Mouse (Mus musculus): ENCODE measurements around the gene Ubald1. TPM values are rescaled to one million over a fixed set of nuclear protein-coding genes. Genes with fewer than 3 reads are reported as not detected.

Gene Ubald1
- polyA plus RNA-seq, 1 experiment from 2014 or later = 65.0 TPM

GRCm38 (mm10) chr16:4912907-4913782 is 33.0 kb upstream of the Ubald1 start:
- Histone ChIP-seq H3K27me3 (ENCODE audit: control insufficient read depth, insufficient read depth, low read length) (no peaks in the 10 kb centered on the region), H3K4me3 (ENCODE audit: low read depth, low read length) (no peak overlapping the region), H3K9me3 (ENCODE audit: control insufficient read depth, low read length) (no peaks in the 10 kb centered on the region), H3K9ac (replicated peaks; ENCODE audit: low read depth, low read length) (no peak overlapping the region), H3K4me2 (ENCODE audit: low read depth, low read length) (no peak overlapping the region), H3K4me1 (ENCODE audit: control insufficient read depth, insufficient read depth, low read length) (no peaks in the 10 kb centered on the region), H3K36me3 (ENCODE audit: control insufficient read depth, insufficient read depth, low read length) (peaks cover 56% of the 10 kb centered on the region), H3K27ac (ENCODE audit: low read depth, low read length) (0 out of 2 replicates have a peak overlapping the region, but pooled peaks have one; percentile 28)
- 76% methylated on average over 11 of the region's 11 CpGs for WGBS
- ATAC-seq (ENCODE audit: low read depth) = no peak; the same call in 1 of the 2 replicates

GRCm38 (mm10) chr16:4912074-4912648 is 32.0 kb upstream of the Ubald1 start:
- Histone ChIP-seq H3K4me2 (ENCODE audit: low read depth, low read length) (no peak overlapping the region), H3K36me3 (ENCODE audit: control insufficient read depth, insufficient read depth, low read length) (peaks cover 56% of the 10 kb centered on the region), H3K4me1 (ENCODE audit: control insufficient read depth, insufficient read depth, low read length) (no peaks in the 10 kb centered on the region), H3K27me3 (ENCODE audit: control insufficient read depth, insufficient read depth, low read length) (no peaks in the 10 kb centered on the region), H3K27ac (ENCODE audit: low read depth, low read length) (no peak overlapping the region), H3K9me3 (ENCODE audit: control insufficient read depth, low read length) (no peaks in the 10 kb centered on the region), H3K4me3 (ENCODE audit: low read depth, low read length) (no peak overlapping the region), H3K9ac (replicated peaks; ENCODE audit: low read depth, low read length) (no peak overlapping the region)
- ATAC-seq (ENCODE audit: low read depth) = no peak
- 73% methylated on average over 10 of the region's 10 CpGs for WGBS

- H3K4me2 ChIP-seq (ENCODE audit: low read depth, low read length) = no peak overlapping the region
- no peak overlapping the region for H3K27ac ChIP-seq (ENCODE audit: low read depth, low read length)
- peaks cover 43% of the 10 kb centered on the region for H3K36me3 ChIP-seq (ENCODE audit: control insufficient read depth, insufficient read depth, low read length)
- no peak overlapping the region for H3K9ac ChIP-seq (replicated peaks; ENCODE audit: low read depth, low read length)
- no peaks in the 10 kb centered on the region for H3K4me1 ChIP-seq (ENCODE audit: control insufficient read depth, insufficient read depth, low read length)
- ATAC-seq (ENCODE audit: low read depth) = no peak
- WGBS = 98% methylated on average over 8 of the region's 8 CpGs
- no peaks in the 10 kb centered on the region for H3K9me3 ChIP-seq (ENCODE audit: control insufficient read depth, low read length)
- no peaks in the 10 kb centered on the region for H3K27me3 ChIP-seq (ENCODE audit: control insufficient read depth, insufficient read depth, low read length)
- H3K4me3 ChIP-seq (ENCODE audit: low read depth, low read length) = no peak overlapping the region
These were observed 30.6 kb upstream of the Ubald1 start for GRCm38 (mm10) chr16:4910758-4911157.

- no peak for ATAC-seq (ENCODE audit: low read depth)
- WGBS = 98% methylated on average over 2 of the region's 2 CpGs
- Histone ChIP-seq H3K4me3 (ENCODE audit: low read depth, low read length) (no peak overlapping the region), H3K4me2 (ENCODE audit: low read depth, low read length) (no peak overlapping the region), H3K36me3 (ENCODE audit: control insufficient read depth, insufficient read depth, low read length) (peaks cover 36% of the 10 kb centered on the region), H3K9ac (replicated peaks; ENCODE audit: low read depth, low read length) (no peak overlapping the region), H3K4me1 (ENCODE audit: control insufficient read depth, insufficient read depth, low read length) (no peaks in the 10 kb centered on the region), H3K27me3 (ENCODE audit: control insufficient read depth, insufficient read depth, low read length) (no peaks in the 10 kb centered on the region), H3K27ac (ENCODE audit: low read depth, low read length) (no peak overlapping the region), H3K9me3 (ENCODE audit: control insufficient read depth, low read length) (no peaks in the 10 kb centered on the region)
These were observed 29.6 kb upstream of the Ubald1 start for GRCm38 (mm10) chr16:4909745-4910144.

- no peaks in the 10 kb centered on the region for H3K9me3 ChIP-seq (ENCODE audit: control insufficient read depth, low read length)
These were observed 27.9 kb upstream of the Ubald1 start for GRCm38 (mm10) chr16:4907972-4908371.

GRCm38 (mm10) chr16:4907386-4907785 is 27.3 kb upstream of the Ubald1 start:
- H3K9ac ChIP-seq (replicated peaks; ENCODE audit: low read depth, low read length) = no peak overlapping the region
- no peak overlapping the region for H3K27ac ChIP-seq (ENCODE audit: low read depth, low read length)
- no peak overlapping the region for H3K4me3 ChIP-seq (ENCODE audit: low read depth, low read length)
- H3K27me3 ChIP-seq (ENCODE audit: control insufficient read depth, insufficient read depth, low read length) = no peaks in the 10 kb centered on the region
- no peaks in the 10 kb centered on the region for H3K9me3 ChIP-seq (ENCODE audit: control insufficient read depth, low read length)
- no peak overlapping the region for H3K4me2 ChIP-seq (ENCODE audit: low read depth, low read length)
- ATAC-seq (ENCODE audit: low read depth) = no peak
- peaks cover 26% of the 10 kb centered on the region for H3K36me3 ChIP-seq (ENCODE audit: control insufficient read depth, insufficient read depth, low read length)
- WGBS = 79% methylated on average over 2 of the region's 2 CpGs
- no peaks in the 10 kb centered on the region for H3K4me1 ChIP-seq (ENCODE audit: control insufficient read depth, insufficient read depth, low read length)

More at GRCm38 (mm10) chr16:4907972-4908371, 27.9 kb upstream of the Ubald1 start:
- no peak overlapping the region for H3K4me2 ChIP-seq (ENCODE audit: low read depth, low read length)
- H3K4me1 ChIP-seq (ENCODE audit: control insufficient read depth, insufficient read depth, low read length) = no peaks in the 10 kb centered on the region
- 43% methylated on average over 5 of the region's 5 CpGs for WGBS
- H3K27ac ChIP-seq (ENCODE audit: low read depth, low read length) = no peak overlapping the region
- H3K36me3 ChIP-seq (ENCODE audit: control insufficient read depth, insufficient read depth, low read length) = peaks cover 31% of the 10 kb centered on the region
- ATAC-seq (ENCODE audit: low read depth) = no peak
- H3K9ac ChIP-seq (replicated peaks; ENCODE audit: low read depth, low read length) = no peak overlapping the region
- H3K4me3 ChIP-seq (ENCODE audit: low read depth, low read length) = no peak overlapping the region
- H3K27me3 ChIP-seq (ENCODE audit: control insufficient read depth, insufficient read depth, low read length) = no peaks in the 10 kb centered on the region

GRCm38 (mm10) chr16:4906559-4906958 is 26.4 kb upstream of the Ubald1 start:
- H3K27me3 ChIP-seq (ENCODE audit: control insufficient read depth, insufficient read depth, low read length) = no peaks in the 10 kb centered on the region
- no peak overlapping the region for H3K9ac ChIP-seq (replicated peaks; ENCODE audit: low read depth, low read length)
- no peaks in the 10 kb centered on the region for H3K4me1 ChIP-seq (ENCODE audit: control insufficient read depth, insufficient read depth, low read length)
- H3K4me2 ChIP-seq (ENCODE audit: low read depth, low read length) = no peak overlapping the region
- no peaks in the 10 kb centered on the region for H3K9me3 ChIP-seq (ENCODE audit: control insufficient read depth, low read length)
- no peak for ATAC-seq (ENCODE audit: low read depth)
- no peak overlapping the region for H3K27ac ChIP-seq (ENCODE audit: low read depth, low read length)
- H3K4me3 ChIP-seq (ENCODE audit: low read depth, low read length) = no peak overlapping the region
- peaks cover 19% of the 10 kb centered on the region for H3K36me3 ChIP-seq (ENCODE audit: control insufficient read depth, insufficient read depth, low read length)

GRCm38 (mm10) chr16:4905591-4905990 is 25.5 kb upstream of the Ubald1 start:
- Histone ChIP-seq H3K36me3 (ENCODE audit: control insufficient read depth, insufficient read depth, low read length) (peaks cover 10% of the 10 kb centered on the region), H3K4me3 (ENCODE audit: low read depth, low read length) (no peak overlapping the region), H3K4me1 (ENCODE audit: control insufficient read depth, insufficient read depth, low read length) (peaks cover 2% of the 10 kb centered on the region; the same call in 1 of the 2 replicates), H3K9ac (replicated peaks; ENCODE audit: low read depth, low read length) (no peak overlapping the region), H3K4me2 (ENCODE audit: low read depth, low read length) (no peak overlapping the region), H3K27ac (ENCODE audit: low read depth, low read length) (no peak overlapping the region), H3K27me3 (ENCODE audit: control insufficient read depth, insufficient read depth, low read length) (no peaks in the 10 kb centered on the region), H3K9me3 (ENCODE audit: control insufficient read depth, low read length) (no peaks in the 10 kb centered on the region)
- 71% methylated on average over 1 of the region's 1 CpGs for WGBS
- ATAC-seq (ENCODE audit: low read depth) = no peak

- Histone ChIP-seq H3K9ac (replicated peaks; ENCODE audit: low read depth, low read length) (no peak overlapping the region), H3K9me3 (ENCODE audit: control insufficient read depth, low read length) (no peaks in the 10 kb centered on the region), H3K27me3 (ENCODE audit: control insufficient read depth, insufficient read depth, low read length) (no peaks in the 10 kb centered on the region), H3K4me2 (ENCODE audit: low read depth, low read length) (no peak overlapping the region), H3K36me3 (ENCODE audit: control insufficient read depth, insufficient read depth, low read length) (peaks cover 8% of the 10 kb centered on the region; the same call in 1 of the 2 replicates), H3K27ac (ENCODE audit: low read depth, low read length) (no peak overlapping the region), H3K4me1 (ENCODE audit: control insufficient read depth, insufficient read depth, low read length) (peaks cover 2% of the 10 kb centered on the region; the same call in 1 of the 2 replicates), H3K4me3 (ENCODE audit: low read depth, low read length) (no peak overlapping the region)
- WGBS = 94% methylated on average over 3 of the region's 3 CpGs
- no peak for ATAC-seq (ENCODE audit: low read depth)
These were observed 24.8 kb upstream of the Ubald1 start for GRCm38 (mm10) chr16:4904878-4905277.

Data from neural tube, embryonic 14.5 days (tissue).